Mouse (Mus musculus) CH12.LX (cell line): ENCODE results near the gene D16Ertd472e.

Experiments
- EP300 ChIP-seq: IDR thresholded peaks from 2 replicates; pipeline ENCODE4 v1.6.1; 2011; ENCODE audit warnings: low read length, improper control_type of control experiment
- JUN ChIP-seq: IDR thresholded peaks from 2 replicates; pipeline ENCODE4 v1.6.1; 2011; ENCODE audit warnings: low read depth, mild to moderate bottlenecking, low read length, improper control_type of control experiment, moderate library complexity; ENCODE audit not compliant: insufficient read depth
- MAZ ChIP-seq: IDR thresholded peaks from 2 replicates; pipeline ENCODE4 v1.6.1; 2012; ENCODE audit warnings: low read depth, mild to moderate bottlenecking, inconsistent platforms, low read length, improper control_type of control experiment, moderate library complexity
- POLR2A ChIP-seq: IDR thresholded peaks from 2 replicates; pipeline ENCODE4 v1.6.1; 2011; ENCODE audit warnings: low read depth, mild to moderate bottlenecking, improper control_type of control experiment, low read length
- RCOR1 ChIP-seq: conservative IDR thresholded peaks from 2 replicates; pipeline ENCODE4 v1.6.1; 2012; ENCODE audit warnings: low read depth, mild to moderate bottlenecking, inconsistent platforms, low read length, improper control_type of control experiment
- USF2 ChIP-seq: conservative IDR thresholded peaks from 2 replicates; pipeline ENCODE4 v1.6.1; 2011; ENCODE audit warnings: low read depth, low read length, improper control_type of control experiment

DNA sequence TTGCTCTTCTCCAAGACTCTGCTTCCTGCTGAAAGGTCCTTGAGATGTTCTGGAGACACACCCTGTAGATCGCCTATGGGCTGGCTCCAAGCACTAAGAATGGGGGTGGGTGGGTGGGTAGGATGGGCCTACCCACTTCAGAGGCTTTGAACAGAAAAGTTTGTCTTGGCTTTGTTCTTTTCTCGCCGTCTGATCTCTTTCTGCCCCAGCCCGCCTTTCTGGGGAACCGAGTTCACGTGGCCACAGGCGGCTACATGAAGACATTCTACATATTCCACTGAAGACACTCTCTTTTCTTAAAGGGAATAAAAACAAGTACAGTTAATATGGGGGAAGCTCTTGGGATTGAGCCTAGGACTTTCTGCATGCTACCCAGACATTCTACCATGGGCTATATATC, 19.3 kb upstream of the D16Ertd472e start:
- TF ChIP-seq MAZ (no peak), USF2 (no peak), RCOR1 (no peak), POLR2A (no peak), EP300 (no peak), JUN (no peak)
